Mouse (Mus musculus) spleen, postnatal 36 days (tissue): ENCODE data around the gene Olfr38.

Source experiments
- DNase-seq, 2 experiments: peaks; one replicate each; pipeline ENCODE4 v3.0.0; 2022; ENCODE audit warnings: low spot score in 2 of 2, mixed read lengths in 1 of 2

Olfr38 gene

GRCm38 (mm10) chr6:42756104-42756503 lies at the start of gene Olfr38:
Olfr38 (plus strand) TSS chr6:42756404.
- no peak for DNase-seq

GRCm38 (mm10) chr6:42709291-42710211 lies 46.7 kb upstream of the Olfr38 start, which contains the start of gene Tcaf1:
Tcaf1 (minus strand) TSS chr6:42710088.
- no peak for DNase-seq

- DNase-seq = no peak
Measured at GRCm38 (mm10) chr6:42714668-42715067, 41.5 kb upstream of the Olfr38 start.

GRCm38 (mm10) chr6:42717973-42718372 lies 38.2 kb upstream of the Olfr38 start:
- DNase-seq = no peak

- DNase-seq = no peak
Measured at GRCm38 (mm10) chr6:42739071-42739470, 17.1 kb upstream of the Olfr38 start, which contains the start of gene Olfr453. Olfr453 (plus strand) TSS chr6:42739371.

GRCm38 (mm10) chr6:42742303-42742702 lies 13.9 kb upstream of the Olfr38 start:
- DNase-seq = no peak

GRCm38 (mm10) chr6:42747846-42748245 lies 8.4 kb upstream of the Olfr38 start:
- DNase-seq = no peak

- DNase-seq = no peak
Measured at GRCm38 (mm10) chr6:42777066-42777465, 20.9 kb downstream of the Olfr38 start.

GRCm38 (mm10) chr6:42784793-42785192 lies 28.6 kb downstream of the Olfr38 start, which contains the start of gene Olfr452:
Olfr452 (plus strand) TSS chr6:42785093.
- DNase-seq = no peak

GRCm38 (mm10) chr6:42790247-42790948 lies 34.2 kb downstream of the Olfr38 start:
- DNase-seq = no peak

GRCm38 (mm10) chr6:42790949-42791556 lies 34.8 kb downstream of the Olfr38 start:
- no peak for DNase-seq

- no peak for DNase-seq
Measured at GRCm38 (mm10) chr6:42794982-42795381, 38.8 kb downstream of the Olfr38 start.

GRCm38 (mm10) chr6:42811639-42812038 lies 55.4 kb downstream of the Olfr38 start, which contains the start of gene Olfr450:
Olfr450 (plus strand) TSS chr6:42811939.
- no peak for DNase-seq
